Mouse (Mus musculus): ENCODE results near the gene Sertad1.

Sertad1 gene

GRCm38 (mm10) chr7:27486770-27487697 is at the start of gene Sertad1:
TSS of gene Sertad1 (plus strand) at chr7:27486910.
- peak; percentile 99 for DNase-seq (ENCODE audit: low spot score)

- no peak for DNase-seq (ENCODE audit: low spot score)
Observed at GRCm38 (mm10) chr7:27437544-27437943, 49.2 kb upstream of the Sertad1 start.

GRCm38 (mm10) chr7:27440014-27440413 is 46.7 kb upstream of the Sertad1 start:
- DNase-seq (ENCODE audit: low spot score) = no peak

DNA sequence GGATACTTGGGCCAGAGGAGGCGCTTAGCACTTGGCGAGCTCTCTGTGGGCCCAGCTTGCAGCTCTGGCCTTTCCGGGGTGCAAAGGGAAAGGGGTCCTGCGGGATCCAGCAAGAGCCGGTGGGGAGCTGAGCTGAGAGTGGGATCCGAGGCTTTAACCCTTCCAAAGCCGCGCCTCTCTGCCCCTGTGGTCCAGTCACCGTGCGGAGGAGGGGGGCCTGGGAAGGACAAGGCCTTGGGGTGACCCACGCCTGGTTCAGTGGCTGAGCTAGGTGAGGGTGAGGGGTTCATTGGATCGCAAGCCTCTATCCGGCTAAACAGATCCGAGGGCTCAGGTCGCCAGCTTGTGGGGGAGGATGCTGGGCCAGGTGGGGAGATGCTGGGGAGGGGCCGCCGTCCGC is 40.7 kb upstream of the Sertad1 start:
- DNase-seq (ENCODE audit: low spot score) = no peak

GRCm38 (mm10) chr7:27446521-27447418 is 39.9 kb upstream of the Sertad1 start:
- DNase-seq (ENCODE audit: low spot score) = peak; percentile 11

- peak; percentile 92 for DNase-seq (ENCODE audit: low spot score)
Observed at GRCm38 (mm10) chr7:27447419-27448286, 39.1 kb upstream of the Sertad1 start, which contains the start of the genes Sptbn4 and Blvrb. TSS of gene Sptbn4 (minus strand) at chr7:27447686. TSS of gene Blvrb (plus strand) at chr7:27447978.

GRCm38 (mm10) chr7:27448421-27449206 is 38.1 kb upstream of the Sertad1 start:
- DNase-seq (ENCODE audit: low spot score) = peak; percentile 22

- DNase-seq (ENCODE audit: low spot score) = peak; percentile 73
Observed at GRCm38 (mm10) chr7:27449256-27449862, 37.4 kb upstream of the Sertad1 start.

- no peak for DNase-seq (ENCODE audit: low spot score)
Observed at GRCm38 (mm10) chr7:27451359-27451758, 35.4 kb upstream of the Sertad1 start.

DNA sequence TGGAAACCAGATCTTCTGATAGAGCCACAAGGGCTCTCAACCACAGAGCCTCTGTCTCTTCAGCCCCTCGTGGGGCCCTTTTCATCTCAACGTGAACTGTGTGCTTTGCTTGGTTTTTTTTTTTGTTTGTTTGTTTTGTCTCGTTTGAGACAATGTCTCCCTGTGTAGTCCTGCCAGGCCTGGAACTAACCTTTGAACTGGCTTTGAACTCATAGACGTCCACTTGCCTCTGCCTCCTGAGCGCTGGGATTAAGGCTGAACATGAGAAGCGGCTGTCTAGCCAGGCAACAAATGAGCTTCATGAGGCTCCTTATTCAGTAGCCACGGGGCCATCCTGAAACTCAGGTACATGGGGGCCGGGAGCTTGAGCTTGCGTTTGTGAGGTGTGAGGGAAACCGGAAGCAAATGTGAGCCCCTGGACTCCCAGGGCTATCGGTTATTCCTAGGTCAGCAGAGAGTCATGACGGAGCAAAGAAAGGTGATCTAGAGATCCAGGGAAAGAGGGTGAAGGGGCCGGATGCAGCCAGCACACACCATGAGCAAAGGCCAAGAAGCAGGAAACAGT is 34.4 kb upstream of the Sertad1 start:
- DNase-seq (ENCODE audit: low spot score) = no peak

- DNase-seq (ENCODE audit: low spot score) = no peak
Observed at GRCm38 (mm10) chr7:27454461-27455121, 32.1 kb upstream of the Sertad1 start.

DNA sequence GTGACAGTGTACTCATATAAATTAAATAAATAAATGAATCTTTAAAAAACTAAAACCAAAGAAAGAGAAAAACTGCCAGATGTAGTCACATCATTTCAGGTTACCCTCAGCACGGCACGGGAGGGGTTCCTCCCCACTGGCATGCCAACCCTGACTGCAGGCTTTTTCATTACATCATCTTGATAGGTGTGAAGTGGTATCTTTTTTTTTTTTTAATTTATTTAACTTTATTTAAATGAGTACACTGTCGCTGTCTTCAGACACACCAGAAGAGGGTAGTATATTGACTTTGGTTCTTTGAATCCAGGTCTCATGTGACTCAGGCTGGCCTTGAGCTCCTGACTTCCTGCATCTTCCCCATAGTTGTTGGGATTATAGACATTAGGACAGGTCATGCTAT is 31.4 kb upstream of the Sertad1 start:
- no peak for DNase-seq (ENCODE audit: low spot score)

GRCm38 (mm10) chr7:27458614-27459013 is 28.1 kb upstream of the Sertad1 start:
- DNase-seq (ENCODE audit: low spot score) = no peak

- no peak for DNase-seq (ENCODE audit: low spot score)
Observed at GRCm38 (mm10) chr7:27459640-27460039, 27.1 kb upstream of the Sertad1 start.

DNA sequence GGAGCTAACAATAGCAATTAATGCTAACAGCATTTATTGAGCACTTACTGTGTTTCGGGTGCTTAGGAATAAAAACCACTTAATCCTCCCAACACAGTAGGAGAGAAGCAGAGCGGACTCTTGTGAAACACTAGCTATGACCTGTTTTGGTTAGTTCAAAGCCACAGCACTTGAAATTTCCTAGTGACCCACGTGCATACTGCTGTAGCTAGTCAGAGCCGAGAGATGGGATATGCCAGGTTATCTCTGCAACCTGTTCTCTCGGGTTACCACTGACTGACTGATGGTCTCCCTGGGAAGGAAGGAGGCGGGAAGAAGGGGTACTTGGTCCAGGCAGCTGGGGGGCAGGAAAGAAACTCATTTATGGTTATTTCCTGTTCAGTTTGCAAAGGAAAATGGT is 26.2 kb upstream of the Sertad1 start:
- no peak for DNase-seq (ENCODE audit: low spot score)

DNA sequence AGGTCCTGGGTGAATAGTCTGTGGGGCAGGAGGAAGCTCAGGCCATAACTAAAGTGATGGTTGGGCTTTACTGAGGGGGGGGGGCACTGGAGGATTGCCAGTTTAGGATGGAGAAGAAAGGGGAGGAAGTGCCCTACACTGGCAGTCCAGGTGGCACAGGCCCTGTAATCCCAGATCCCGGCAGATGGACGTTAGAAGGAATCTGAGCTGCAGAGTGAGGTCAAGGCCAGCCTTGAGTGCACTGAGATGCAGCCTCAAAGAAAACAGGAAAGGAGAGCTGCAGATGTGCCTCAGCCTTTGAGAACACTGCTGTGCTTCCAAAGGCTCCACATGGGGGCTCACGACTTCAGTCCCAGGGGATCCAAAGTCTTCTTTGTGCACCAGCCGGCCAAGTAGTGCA is 19.1 kb upstream of the Sertad1 start:
- no peak for DNase-seq (ENCODE audit: low spot score)

- DNase-seq (ENCODE audit: low spot score) = no peak
Observed at GRCm38 (mm10) chr7:27471390-27472120, 15.2 kb upstream of the Sertad1 start.

GRCm38 (mm10) chr7:27472596-27472995 is 14.1 kb upstream of the Sertad1 start:
- no peak for DNase-seq (ENCODE audit: low spot score)
